Mouse (Mus musculus) heart, adult 2 months (tissue): Measurements from ENCODE around the gene Txnrd2. TPM values are rescaled to one million over a fixed set of nuclear protein-coding genes. Genes with fewer than 3 reads are reported as not detected.
A peak's percentile ranks its signal among the peaks of the same experiment; 100 is the strongest.

Experiments used
- DNase-seq, 2 experiments: peaks; one replicate each; pipeline ENCODE4 v3.0.0; 2021
- H3K27ac ChIP-seq: fragments of 200-600 bp; 2 replicates; pipeline ENCODE4 v1.8.1; 2022
- H3K27me3 ChIP-seq: fragments of 200-500 bp; 2 replicates; pipeline ENCODE4 v1.6.1; 2012; ENCODE audit warnings: mild to moderate bottlenecking, low read length, inconsistent platforms, mixed read lengths; ENCODE audit not compliant: control insufficient read depth, insufficient read depth
- H3K36me3 ChIP-seq: fragments of 200-500 bp; 2 replicates; pipeline ENCODE4 v1.6.1; 2012; ENCODE audit warnings: low read length, inconsistent platforms; ENCODE audit not compliant: control insufficient read depth, insufficient read depth
- H3K4me1 ChIP-seq: fragments of 200-500 bp; 2 replicates; pipeline ENCODE4 v1.6.1; 2011; ENCODE audit warnings: low read length; ENCODE audit not compliant: control insufficient read depth, insufficient read depth
- H3K4me3 ChIP-seq: fragments of 200-600 bp; 2 replicates; pipeline ENCODE4 v1.8.1; 2022
- H3K79me2 ChIP-seq: fragments of 200-500 bp; replicated peaks from 2 replicates; pipeline ENCODE4 v1.6.1; 2012; ENCODE audit warnings: mild to moderate bottlenecking, inconsistent platforms, low read length, moderate library complexity, mixed read lengths; ENCODE audit not compliant: control insufficient read depth, insufficient read depth
- H3K9ac ChIP-seq: fragments of 200-500 bp; 2 replicates; pipeline ENCODE4 v1.6.1; 2012; ENCODE audit warnings: low read depth, mild to moderate bottlenecking, control low read depth, inconsistent platforms, low read length, mixed read lengths
- CTCF ChIP-seq: fragments of 200-600 bp; IDR thresholded peaks from 2 replicates; pipeline ENCODE4 v1.8.1; 2022; ENCODE audit warnings: antibody characterized with exemption, mild to moderate bottlenecking, moderate library complexity
- EP300 ChIP-seq: fragments of 200-500 bp; IDR thresholded peaks from 2 replicates; pipeline ENCODE4 v1.6.1; 2011; ENCODE audit warnings: low read depth, low read length, control low read depth; ENCODE audit not compliant: insufficient read depth
- POLR2A ChIP-seq: fragments of 200-500 bp; IDR thresholded peaks from 2 replicates; pipeline ENCODE4 v1.6.1; 2011; ENCODE audit warnings: mild to moderate bottlenecking, low read depth, low read length, control low read depth; ENCODE audit not compliant: insufficient read depth
- WGBS: fragments of 180-500 bp; shearing (Covaris S2); methylation state at CpG from one replicate; pipeline ENCODE4 v1.1.7; 2018; 5-methylcytosine and 5-hydroxymethylcytosine counted together
- intact Hi-C: fragments of 180-260 bp; cut with DNase I; formaldehyde crosslinking; loops from one replicate; pipeline ENCODE4 v1.15.1; 2025
- polyA plus RNA-seq: library from polyadenylated mRNA; depleted of rRNA; stranded (reverse); fragments of >200 nt; gene quantifications from 2 replicates; pipeline ENCODE4 v1.2.3, GENCODE M21; 2012
- total RNA-seq, 2 experiments: library from RNA; stranded (reverse); gene quantifications; 2 replicates each; pipeline ENCODE4 v1.2.3; 2021

Txnrd2 gene
- total and polyA plus RNA-seq, 3 experiments, result 35.1 to 39.7 (median 37.6) TPM

DNA sequence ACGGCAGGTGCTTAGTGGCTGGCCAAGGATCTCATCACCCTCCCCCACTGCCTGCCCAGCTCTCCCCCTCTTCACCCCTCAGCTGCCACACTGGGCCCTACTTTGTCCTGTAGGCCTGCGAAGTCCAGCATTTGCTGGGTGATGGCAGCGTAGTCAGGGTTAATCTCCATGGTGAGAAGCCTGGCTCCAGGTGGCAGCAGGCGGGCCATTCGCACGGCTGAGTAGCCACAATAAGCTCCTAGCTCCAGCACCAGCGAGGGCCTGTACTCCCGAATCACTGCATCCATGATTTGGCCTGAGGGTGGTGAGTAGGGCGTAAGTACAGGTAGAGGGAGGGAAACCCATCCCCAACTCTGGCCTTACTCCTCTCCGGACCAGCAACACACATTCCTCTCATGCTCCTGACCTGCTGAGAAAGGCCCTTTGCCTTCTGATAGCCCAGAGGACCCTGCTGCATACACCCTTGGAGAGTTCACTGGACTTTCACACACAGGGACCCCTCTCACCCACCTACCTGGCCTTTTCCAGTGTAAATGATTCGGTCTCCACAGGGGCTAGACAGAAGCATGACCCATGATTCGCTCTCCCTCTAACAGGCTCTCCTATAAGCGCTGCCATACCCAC, 15.0 kb upstream of the Txnrd2 start:
- WGBS, result 78% methylated on average over 13 of the region's 13 CpGs
- Histone ChIP-seq H3K36me3 (peaks cover 8% of the 10 kb centered on the region), H3K4me1 (peaks cover 23% of the 10 kb centered on the region), H3K9ac (no peak overlapping the region), H3K27ac (peak overlapping the region; percentile 76), H3K4me3 (no peak overlapping the region), H3K27me3 (no peaks in the 10 kb centered on the region), H3K79me2 (no peaks in the 10 kb centered on the region)
- intact Hi-C loops, result no loop called here
- TF ChIP-seq EP300, result no peak
- TF ChIP-seq CTCF, result no peak
- no peak for TF ChIP-seq POLR2A
- no peak for DNase-seq

DNA sequence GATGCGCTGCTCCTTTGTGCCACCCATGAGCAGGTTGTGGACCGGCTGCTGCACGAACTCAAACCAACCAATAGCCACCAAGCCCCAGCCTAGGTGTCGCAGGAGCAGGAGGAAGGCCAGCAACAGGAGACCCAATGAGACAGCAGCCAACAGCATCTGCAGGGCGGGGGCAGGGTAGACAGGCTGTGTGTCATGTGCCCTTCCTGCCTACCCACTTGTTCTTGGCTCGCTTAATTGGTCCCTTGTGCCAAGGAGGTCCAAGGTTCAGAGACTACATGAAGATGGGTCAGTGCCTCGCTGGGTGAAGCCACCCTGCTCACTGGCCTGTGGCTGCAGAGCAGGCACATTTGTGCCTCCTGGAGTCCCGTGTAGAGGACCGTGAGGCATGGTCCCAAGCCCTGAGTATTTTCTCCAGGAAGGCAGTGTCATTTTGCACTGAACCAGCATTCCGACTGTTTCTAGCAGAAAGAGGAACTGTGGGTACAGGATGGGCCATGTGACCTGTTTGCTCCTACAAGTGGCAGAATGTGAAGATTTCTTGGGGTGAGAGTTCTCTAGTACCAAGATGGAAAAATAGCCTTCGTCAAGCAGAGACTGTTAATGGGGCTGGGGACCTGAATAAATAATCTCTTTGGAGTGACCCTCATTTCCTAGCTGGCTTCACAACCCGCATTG, 14.2 kb upstream of the Txnrd2 start:
- peaks cover 11% of the 10 kb centered on the region for H3K36me3 ChIP-seq
- WGBS, result 56% methylated on average over 12 of the region's 12 CpGs
- H3K27me3 ChIP-seq, result no peaks in the 10 kb centered on the region
- H3K9ac ChIP-seq, result no peak overlapping the region
- TF ChIP-seq EP300, result peak; percentile 97
- TF ChIP-seq CTCF, result no peak
- peak; percentile 52 for TF ChIP-seq POLR2A
- H3K4me3 ChIP-seq, result no peak overlapping the region
- H3K27ac ChIP-seq, result peak overlapping the region; percentile 76
- no peaks in the 10 kb centered on the region for H3K79me2 ChIP-seq
- intact Hi-C loops, result no loop called here
- peaks cover 28% of the 10 kb centered on the region for H3K4me1 ChIP-seq
- DNase-seq, result peak; percentile 71 to 87

DNA sequence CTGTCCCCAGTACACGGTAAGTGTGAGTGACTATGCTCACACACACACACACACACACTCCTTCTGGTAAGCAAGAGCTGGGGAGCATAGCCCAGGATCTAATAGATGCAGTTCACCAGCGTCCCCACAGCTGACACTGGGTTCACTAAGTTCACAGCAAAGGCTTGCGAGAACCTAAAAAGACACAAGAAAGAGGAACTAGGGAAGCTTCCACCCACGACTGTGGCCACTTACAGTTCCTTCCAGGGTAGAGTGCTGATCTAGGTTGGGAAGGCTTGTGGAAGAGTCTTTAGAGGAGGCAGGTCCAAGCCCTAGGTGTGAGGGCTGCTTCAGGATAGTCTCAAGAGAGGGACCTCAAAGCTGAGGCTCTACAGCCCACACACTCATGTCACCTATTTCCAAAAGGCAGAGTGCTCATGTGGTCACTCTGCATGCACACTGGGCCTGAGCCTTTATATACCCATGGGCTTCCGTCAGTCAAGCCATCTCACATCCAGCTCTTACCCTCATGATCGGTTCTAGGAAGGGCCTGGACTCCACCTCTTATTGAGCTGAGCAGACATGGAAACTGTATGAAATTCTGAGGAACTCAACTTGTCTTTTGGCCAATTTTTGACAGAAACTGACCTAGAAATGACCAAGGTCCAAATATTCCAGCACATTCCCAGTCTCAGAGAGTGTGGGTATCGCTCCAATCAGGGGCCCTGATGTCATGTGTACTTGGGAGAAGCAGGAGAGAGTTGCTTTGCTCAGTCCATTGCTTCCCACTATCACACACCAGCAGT, 13.0 kb upstream of the Txnrd2 start:
- Histone ChIP-seq H3K36me3 (peaks cover 11% of the 10 kb centered on the region), H3K4me3 (no peak overlapping the region), H3K27ac (peak overlapping the region; percentile 76), H3K4me1 (peaks cover 23% of the 10 kb centered on the region), H3K9ac (no peak overlapping the region), H3K79me2 (no peaks in the 10 kb centered on the region), H3K27me3 (no peaks in the 10 kb centered on the region)
- peak in 1 of 2 experiments; percentile 42 for DNase-seq
- WGBS, result 76% methylated on average over 7 of the region's 7 CpGs
- intact Hi-C loops, result no loop called here
- TF ChIP-seq CTCF (no peak), POLR2A (no peak), EP300 (no peak)

DNA sequence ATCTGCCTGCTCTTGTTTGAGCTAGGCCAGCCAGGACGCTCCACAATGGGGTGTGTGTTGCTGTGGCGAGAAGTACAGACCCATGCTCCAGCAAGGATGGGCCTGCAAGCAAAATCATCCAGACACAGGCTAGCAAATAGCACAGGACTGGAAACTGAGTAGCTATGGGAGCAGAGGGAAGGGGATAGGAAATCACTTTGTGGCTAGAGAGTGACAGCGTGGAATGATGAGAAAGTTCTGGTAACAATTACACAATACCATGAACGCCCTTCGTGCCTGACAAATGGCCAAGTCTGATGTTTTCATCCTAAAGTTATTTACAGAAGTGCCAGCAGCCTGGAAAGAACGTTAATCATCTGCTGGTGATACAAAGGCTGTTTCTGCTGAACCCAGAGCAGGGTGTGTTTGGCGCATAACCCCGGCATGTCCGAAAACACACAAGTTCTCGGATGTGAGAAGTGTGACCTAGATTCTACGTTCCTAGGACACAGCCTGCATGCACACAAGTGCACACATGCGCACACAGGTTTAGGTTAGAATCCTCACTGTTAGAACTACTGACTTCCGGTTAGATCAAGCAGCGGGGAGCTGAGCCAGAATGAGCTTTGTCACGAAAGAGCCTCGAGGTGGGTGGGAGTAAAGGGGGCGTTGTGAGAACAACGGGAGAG, 10.0 kb upstream of the Txnrd2 start:
- peak; percentile 66 to 82 for DNase-seq
- H3K9ac ChIP-seq, result peak overlapping the region; percentile 32; the same call in 1 of the 2 replicates
- H3K4me1 ChIP-seq, result peaks cover 23% of the 10 kb centered on the region
- no peaks in the 10 kb centered on the region for H3K27me3 ChIP-seq
- WGBS, result 38% methylated on average over 18 of the region's 18 CpGs
- intact Hi-C loops, result no loop called here
- no peak overlapping the region for H3K4me3 ChIP-seq
- TF ChIP-seq EP300, result peak; percentile 7; the same call in 1 of the 2 replicates
- TF ChIP-seq POLR2A, result 0 out of 2 replicates have a peak, but pooled peaks have one; percentile 10
- TF ChIP-seq CTCF, result no peak
- peaks cover 11% of the 10 kb centered on the region for H3K36me3 ChIP-seq
- no peaks in the 10 kb centered on the region for H3K79me2 ChIP-seq
- peak overlapping the region; percentile 87 for H3K27ac ChIP-seq

DNA sequence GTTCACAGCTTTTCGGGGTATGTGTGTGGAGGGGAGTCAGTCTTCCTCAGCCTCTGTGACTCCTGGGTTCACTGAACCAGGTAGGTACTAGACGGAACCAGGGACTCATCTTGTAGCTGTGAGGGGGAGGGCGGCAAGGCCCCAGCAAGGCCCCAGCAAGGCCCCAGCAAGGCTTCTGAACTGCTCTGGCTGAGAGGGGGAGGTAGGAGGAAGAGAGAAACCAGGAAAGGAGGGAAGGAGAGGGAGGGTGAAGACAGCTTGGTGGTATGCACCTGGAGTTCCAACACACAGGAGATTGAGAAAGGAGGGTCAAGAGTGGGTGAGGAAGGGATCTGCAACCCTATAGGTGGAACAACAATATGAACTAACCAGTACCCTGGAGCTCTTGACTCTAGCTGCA, 9.3 kb upstream of the Txnrd2 start:
- Histone ChIP-seq H3K27ac (peak overlapping the region; percentile 87), H3K36me3 (peaks cover 15% of the 10 kb centered on the region), H3K4me3 (no peak overlapping the region), H3K4me1 (peaks cover 23% of the 10 kb centered on the region), H3K27me3 (no peaks in the 10 kb centered on the region), H3K9ac (peak overlapping the region; percentile 32; the same call in 1 of the 2 replicates), H3K79me2 (no peaks in the 10 kb centered on the region)
- no peak for TF ChIP-seq POLR2A
- TF ChIP-seq CTCF, result no peak
- no peak for TF ChIP-seq EP300
- intact Hi-C loops, result no loop called here
- DNase-seq, result no peak
- 75% methylated on average over 3 of the region's 3 CpGs for WGBS
